Mouse (Mus musculus): ENCODE results near the gene Ccdc169. TPM values are rescaled to one million over a fixed set of nuclear protein-coding genes. Genes with fewer than 3 reads are reported as not detected.

Ccdc169 gene
- polyA plus RNA-seq, 1 experiment: 0.25 TPM

GRCm38 (mm10) chr3:55123064-55123463 is 14.1 kb upstream of the Ccdc169 start:
- no peak for DNase-seq (ENCODE audit: low read depth)
- TF ChIP-seq POLR2A (IDR thresholded peaks at IDR 0.05; ENCODE audit: borderline replicate concordance, extremely low read depth, insufficient read depth, insufficient read length, poor library complexity, severe bottlenecking) (no peak), CTCF (IDR thresholded peaks at IDR 0.05; ENCODE audit: borderline replicate concordance, extremely low read depth, insufficient read depth, insufficient read length) (no peak)

- DNase-seq (ENCODE audit: low read depth): no peak
- TF ChIP-seq CTCF (IDR thresholded peaks at IDR 0.05; ENCODE audit: borderline replicate concordance, extremely low read depth, insufficient read depth, insufficient read length): no peak
- no peak for TF ChIP-seq POLR2A (IDR thresholded peaks at IDR 0.05; ENCODE audit: borderline replicate concordance, extremely low read depth, insufficient read depth, insufficient read length, poor library complexity, severe bottlenecking)
Measured at GRCm38 (mm10) chr3:55129181-55129692, 7.9 kb upstream of the Ccdc169 start.

- no peak for TF ChIP-seq CTCF (IDR thresholded peaks at IDR 0.05; ENCODE audit: borderline replicate concordance, extremely low read depth, insufficient read depth, insufficient read length)
Measured at GRCm38 (mm10) chr3:55131576-55132233, 5.4 kb upstream of the Ccdc169 start.

GRCm38 (mm10) chr3:55139837-55140236 is 2.7 kb downstream of the Ccdc169 start:
- TF ChIP-seq CTCF (IDR thresholded peaks at IDR 0.05; ENCODE audit: borderline replicate concordance, extremely low read depth, insufficient read depth, insufficient read length): no peak
- no peak for TF ChIP-seq POLR2A (IDR thresholded peaks at IDR 0.05; ENCODE audit: borderline replicate concordance, extremely low read depth, insufficient read depth, insufficient read length, poor library complexity, severe bottlenecking)
- DNase-seq (ENCODE audit: low read depth): no peak

More at GRCm38 (mm10) chr3:55131576-55132233, 5.4 kb upstream of the Ccdc169 start:
- DNase-seq (ENCODE audit: low read depth): no peak

GRCm38 (mm10) chr3:55141401-55141800 is 4.3 kb downstream of the Ccdc169 start:
- no peak for DNase-seq (ENCODE audit: low read depth)
- TF ChIP-seq CTCF (IDR thresholded peaks at IDR 0.05; ENCODE audit: borderline replicate concordance, extremely low read depth, insufficient read depth, insufficient read length) (no peak), POLR2A (IDR thresholded peaks at IDR 0.05; ENCODE audit: borderline replicate concordance, extremely low read depth, insufficient read depth, insufficient read length, poor library complexity, severe bottlenecking) (no peak)

- no peak for TF ChIP-seq CTCF (IDR thresholded peaks at IDR 0.05; ENCODE audit: borderline replicate concordance, extremely low read depth, insufficient read depth, insufficient read length)
- DNase-seq (ENCODE audit: low read depth): no peak
Measured at GRCm38 (mm10) chr3:55144916-55145315, 7.8 kb downstream of the Ccdc169 start.

GRCm38 (mm10) chr3:55146441-55146840 is 9.3 kb downstream of the Ccdc169 start:
- DNase-seq (ENCODE audit: low read depth): no peak
- TF ChIP-seq POLR2A (IDR thresholded peaks at IDR 0.05; ENCODE audit: borderline replicate concordance, extremely low read depth, insufficient read depth, insufficient read length, poor library complexity, severe bottlenecking) (no peak), CTCF (IDR thresholded peaks at IDR 0.05; ENCODE audit: borderline replicate concordance, extremely low read depth, insufficient read depth, insufficient read length) (no peak)

- TF ChIP-seq POLR2A (IDR thresholded peaks at IDR 0.05; ENCODE audit: borderline replicate concordance, extremely low read depth, insufficient read depth, insufficient read length, poor library complexity, severe bottlenecking): no peak
- TF ChIP-seq CTCF (IDR thresholded peaks at IDR 0.05; ENCODE audit: borderline replicate concordance, extremely low read depth, insufficient read depth, insufficient read length): no peak
Measured at GRCm38 (mm10) chr3:55147156-55147555, 10.0 kb downstream of the Ccdc169 start.

GRCm38 (mm10) chr3:55148091-55148490 is 11.0 kb downstream of the Ccdc169 start:
- TF ChIP-seq CTCF (IDR thresholded peaks at IDR 0.05; ENCODE audit: borderline replicate concordance, extremely low read depth, insufficient read depth, insufficient read length): no peak
- TF ChIP-seq POLR2A (IDR thresholded peaks at IDR 0.05; ENCODE audit: borderline replicate concordance, extremely low read depth, insufficient read depth, insufficient read length, poor library complexity, severe bottlenecking): no peak
- DNase-seq (ENCODE audit: low read depth): peak; percentile 31

More at GRCm38 (mm10) chr3:55147156-55147555, 10.0 kb downstream of the Ccdc169 start:
- no peak for DNase-seq (ENCODE audit: low read depth)

- TF ChIP-seq CTCF (IDR thresholded peaks at IDR 0.05; ENCODE audit: borderline replicate concordance, extremely low read depth, insufficient read depth, insufficient read length) (peak; percentile 77; the same call in 1 of the 2 replicates), POLR2A (IDR thresholded peaks at IDR 0.05; ENCODE audit: borderline replicate concordance, extremely low read depth, insufficient read depth, insufficient read length, poor library complexity, severe bottlenecking) (no peak)
- DNase-seq (ENCODE audit: low read depth): peak; percentile 84
Measured at GRCm38 (mm10) chr3:55151656-55152433, 14.7 kb downstream of the Ccdc169 start.

- DNase-seq (ENCODE audit: low read depth): peak; percentile 79
- TF ChIP-seq POLR2A (IDR thresholded peaks at IDR 0.05; ENCODE audit: borderline replicate concordance, extremely low read depth, insufficient read depth, insufficient read length, poor library complexity, severe bottlenecking) (no peak), CTCF (IDR thresholded peaks at IDR 0.05; ENCODE audit: borderline replicate concordance, extremely low read depth, insufficient read depth, insufficient read length) (peak; percentile 22; the same call in 1 of the 2 replicates)
Measured at GRCm38 (mm10) chr3:55152673-55153334, 15.7 kb downstream of the Ccdc169 start.
